Mouse (Mus musculus) c-Kit-negative CD71-positive TER-119-positive erythroid progenitor cells, embryonic 14.5 days (primary cell): ENCODE data around the gene Fam136a.
A peak's percentile ranks its signal among the peaks of the same experiment; 100 is the strongest.
"Not testable (repeated sequence)": the region's sequence is repeated elsewhere in the genome, so short reads cannot be mapped to it uniquely, and the experiment has no call there.

Experiments used
- DNase-seq: peaks from one replicate; pipeline ENCODE4 v3.0.0-alpha.2; 2013; ENCODE audit warnings: low read depth, low spot score

Gene Fam136a

DNA sequence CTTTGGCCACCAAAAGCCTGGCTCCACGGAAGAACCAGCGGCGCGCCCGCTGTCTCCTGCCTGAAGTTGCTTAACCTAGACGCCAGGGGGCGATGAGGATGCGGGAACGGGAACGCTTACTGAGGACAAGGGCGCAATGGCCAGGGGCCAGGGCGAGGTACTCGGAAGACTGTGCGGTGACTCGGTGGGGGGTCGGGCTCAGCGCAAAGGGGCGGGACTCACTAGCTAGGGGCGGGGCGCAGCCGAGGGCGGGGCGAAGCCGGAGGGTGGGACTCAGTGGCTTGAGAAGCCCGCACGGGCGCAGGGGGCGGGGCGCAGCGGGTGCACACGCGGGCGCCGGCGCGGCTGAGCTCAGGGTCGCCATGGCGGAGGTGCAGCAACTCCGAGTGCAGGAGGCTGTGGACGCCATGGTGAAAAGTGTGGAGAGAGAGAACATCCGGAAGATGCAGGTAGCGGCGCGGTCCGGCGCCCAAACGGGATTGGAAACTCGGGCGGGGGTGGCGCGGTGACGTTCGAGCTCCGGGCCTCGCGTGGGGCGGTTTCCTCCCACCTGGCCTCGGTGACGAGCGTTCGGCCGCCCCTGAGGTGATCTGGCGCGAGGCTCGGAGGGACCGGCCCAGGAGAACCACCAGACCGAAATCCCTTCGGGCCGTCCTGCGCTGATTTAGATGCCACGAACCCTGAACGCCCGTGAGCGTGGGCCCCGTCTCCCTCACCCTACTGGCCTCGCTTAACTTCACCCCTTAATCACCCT lies at the start of gene Fam136a:
Fam136a (plus strand) TSS at position 276 of the 754 bp plus-strand sequence.
- DNase-seq = peak; percentile 90

DNA sequence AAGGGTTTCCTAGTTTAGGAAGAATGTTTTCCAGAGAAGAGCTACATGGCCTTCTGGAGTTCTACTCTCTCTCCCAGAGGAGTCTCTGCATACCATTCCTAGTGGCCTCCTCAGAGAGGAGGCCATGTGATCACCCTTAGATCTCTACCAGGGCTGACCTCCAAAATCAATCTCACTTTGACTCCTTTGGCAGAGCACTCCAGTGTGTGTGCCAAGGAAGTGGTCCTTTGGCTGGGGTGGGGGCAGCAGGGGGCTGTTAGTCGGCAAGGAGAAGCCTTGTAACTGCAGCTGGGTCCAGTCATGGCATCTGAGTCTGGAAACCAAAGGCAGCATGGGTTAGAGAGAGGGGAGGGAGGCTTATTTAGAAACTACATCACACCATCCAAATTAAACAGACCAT lies 48.4 kb upstream of the Fam136a start:
- no peak for DNase-seq

DNA sequence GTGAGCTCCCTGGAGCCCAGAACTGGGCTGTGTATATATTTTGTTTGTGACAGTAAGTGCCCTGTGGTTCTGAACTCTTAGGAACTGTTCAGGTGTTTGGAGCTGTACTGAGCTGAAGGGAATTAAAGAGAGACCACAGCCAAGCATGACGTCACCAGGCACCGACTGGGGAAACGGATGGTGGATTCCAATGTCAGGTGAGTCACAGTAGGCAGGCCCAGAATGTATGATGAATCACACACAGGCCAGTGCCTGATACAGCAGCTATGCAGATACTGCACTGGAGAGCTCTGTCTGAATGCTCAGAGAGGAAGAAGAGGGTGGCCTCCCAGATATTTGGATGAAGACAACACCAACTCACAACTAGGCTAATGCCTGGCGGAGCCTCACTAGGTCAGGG lies 46.6 kb upstream of the Fam136a start:
- DNase-seq = no peak

DNA sequence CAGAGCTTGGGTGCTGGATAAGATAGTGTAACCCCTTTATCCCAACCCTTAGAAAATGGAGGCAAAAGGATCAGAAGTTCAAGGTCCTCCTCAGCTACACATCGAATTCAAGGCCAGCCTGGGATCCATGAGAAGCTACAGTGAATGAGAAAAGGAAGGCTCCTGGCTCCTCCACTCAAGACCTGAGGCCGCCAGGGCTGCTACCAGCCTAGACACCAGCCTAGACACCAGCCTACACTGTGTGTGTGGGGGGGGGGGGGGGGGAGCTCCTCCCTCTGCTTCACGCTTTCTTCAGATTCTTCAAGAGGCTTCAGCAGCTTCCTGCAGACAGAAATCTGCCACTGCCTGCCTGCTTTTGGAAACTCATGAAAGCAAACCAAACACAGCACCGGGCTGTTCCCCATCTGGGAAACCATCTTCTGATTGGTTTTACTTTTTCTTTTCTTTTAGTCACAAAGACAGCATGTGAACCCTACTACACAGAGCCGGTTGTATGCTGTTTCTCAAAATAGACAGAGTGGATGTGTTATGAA lies 43.3 kb upstream of the Fam136a start:
- no peak for DNase-seq

DNA sequence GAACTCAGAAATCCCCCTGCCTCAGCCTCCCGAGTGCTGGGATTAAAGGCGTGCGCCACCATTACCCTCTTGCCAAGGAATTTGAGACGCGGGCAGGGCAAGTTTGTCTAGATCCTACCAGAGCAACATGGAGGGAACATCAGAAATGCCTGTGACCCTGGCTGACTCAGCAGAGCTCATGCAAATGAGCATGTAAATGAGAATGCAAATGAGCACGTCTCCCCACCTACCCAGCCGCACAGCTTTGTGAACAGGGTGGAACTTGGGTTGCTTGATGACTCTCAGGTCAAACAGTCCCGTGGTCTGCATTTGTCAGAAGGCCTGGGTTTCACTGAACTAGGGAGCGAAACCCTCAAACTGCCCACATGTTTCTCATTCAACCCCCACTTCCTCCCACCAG lies 42.5 kb upstream of the Fam136a start:
- DNase-seq = no peak

DNA sequence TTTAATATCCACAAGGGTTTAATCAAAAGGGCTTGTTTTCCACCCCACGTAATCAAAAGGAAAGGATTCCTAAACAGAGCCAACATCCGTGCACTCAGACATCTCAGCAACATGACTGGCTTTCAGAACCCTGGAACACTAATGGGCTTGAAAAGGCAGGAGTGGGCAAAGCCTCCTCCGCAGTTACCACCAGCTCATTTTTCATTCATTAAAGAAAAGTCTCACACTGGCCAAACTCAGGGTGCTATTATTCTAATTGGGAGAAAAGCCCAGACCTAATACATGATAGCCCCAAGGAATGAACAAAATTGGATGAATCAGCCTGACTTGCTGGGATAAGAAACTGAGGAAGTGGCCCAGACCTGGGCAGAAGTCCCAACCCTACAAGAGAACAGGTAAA lies 41.0 kb upstream of the Fam136a start:
- no peak for DNase-seq

DNA sequence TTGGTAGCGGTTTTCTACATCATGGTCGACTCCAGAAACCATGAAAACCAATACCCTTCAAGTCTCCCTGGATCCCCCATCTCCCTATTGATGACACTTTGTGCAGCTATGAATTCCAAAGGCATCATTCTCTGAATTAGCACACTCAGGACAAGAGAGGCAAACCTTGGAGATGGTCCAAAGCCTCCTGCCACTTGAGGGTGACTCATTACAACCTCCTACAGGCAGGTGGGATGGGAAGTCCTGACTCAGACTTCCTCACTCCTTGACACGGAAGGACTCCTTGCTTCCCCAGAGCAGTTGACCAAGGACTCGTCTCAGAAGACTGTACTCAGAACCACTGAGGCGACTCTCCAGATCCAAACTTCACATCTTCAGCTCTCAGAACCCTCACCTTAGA lies 39.8 kb upstream of the Fam136a start:
- DNase-seq = no peak

DNA sequence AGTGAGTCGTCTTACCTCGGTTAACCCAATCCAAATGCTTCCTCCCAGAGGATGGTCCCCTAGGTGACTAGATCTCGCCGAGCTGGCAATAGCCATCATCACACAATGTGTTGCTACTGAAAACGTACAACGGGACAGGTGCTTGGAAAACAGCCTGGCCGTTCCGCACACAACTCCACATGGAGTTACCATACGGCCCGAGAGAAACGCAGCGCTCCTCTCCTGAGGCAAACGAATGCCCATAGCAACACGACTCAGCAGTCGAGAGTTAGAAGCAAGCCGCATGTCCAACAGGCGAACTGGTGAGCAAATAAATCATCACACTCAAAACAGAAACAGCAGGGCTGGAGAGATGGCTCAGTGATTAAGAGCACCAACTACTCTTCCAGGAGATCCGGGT lies 38.6 kb upstream of the Fam136a start:
- no peak for DNase-seq

DNA sequence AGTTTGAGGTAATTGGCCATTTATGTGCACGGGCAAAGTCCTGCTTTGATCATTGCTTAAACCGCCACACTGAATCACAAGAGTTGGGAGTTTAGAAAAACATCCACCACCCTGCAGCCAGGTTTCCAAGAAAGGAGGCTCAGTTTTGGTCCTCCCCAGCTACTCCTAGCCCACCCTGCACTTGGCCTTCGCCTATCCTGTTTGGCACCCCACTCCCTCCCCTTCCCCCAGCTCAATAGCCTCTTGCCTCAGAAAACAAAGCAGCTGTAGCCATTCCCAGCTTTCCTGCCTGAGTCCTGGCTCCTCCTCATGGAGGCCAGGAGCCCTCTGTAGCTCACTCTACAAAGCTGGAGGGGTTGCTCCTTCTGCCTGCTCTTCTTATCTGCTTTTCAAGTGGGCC lies 37.1 kb upstream of the Fam136a start:
- no peak for DNase-seq

DNA sequence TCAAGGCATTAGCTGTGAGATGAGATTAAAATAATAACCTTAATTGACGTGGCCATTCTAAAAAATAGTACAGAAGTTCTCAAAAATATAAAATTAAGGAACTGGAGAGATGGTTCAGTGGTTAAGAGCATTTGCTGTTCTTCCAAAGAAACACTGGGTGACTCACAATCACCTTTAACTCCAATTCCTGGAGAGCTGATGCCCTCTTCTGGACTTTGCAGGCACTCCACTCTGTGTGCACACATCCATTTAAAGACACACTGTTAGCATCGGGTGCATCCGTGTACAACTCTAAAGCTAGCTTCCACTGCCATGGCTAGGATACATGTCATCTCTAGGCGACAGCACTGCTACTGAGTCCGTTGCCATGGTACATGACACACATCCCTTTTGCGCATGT lies 35.5 kb upstream of the Fam136a start:
- DNase-seq = no peak

DNA sequence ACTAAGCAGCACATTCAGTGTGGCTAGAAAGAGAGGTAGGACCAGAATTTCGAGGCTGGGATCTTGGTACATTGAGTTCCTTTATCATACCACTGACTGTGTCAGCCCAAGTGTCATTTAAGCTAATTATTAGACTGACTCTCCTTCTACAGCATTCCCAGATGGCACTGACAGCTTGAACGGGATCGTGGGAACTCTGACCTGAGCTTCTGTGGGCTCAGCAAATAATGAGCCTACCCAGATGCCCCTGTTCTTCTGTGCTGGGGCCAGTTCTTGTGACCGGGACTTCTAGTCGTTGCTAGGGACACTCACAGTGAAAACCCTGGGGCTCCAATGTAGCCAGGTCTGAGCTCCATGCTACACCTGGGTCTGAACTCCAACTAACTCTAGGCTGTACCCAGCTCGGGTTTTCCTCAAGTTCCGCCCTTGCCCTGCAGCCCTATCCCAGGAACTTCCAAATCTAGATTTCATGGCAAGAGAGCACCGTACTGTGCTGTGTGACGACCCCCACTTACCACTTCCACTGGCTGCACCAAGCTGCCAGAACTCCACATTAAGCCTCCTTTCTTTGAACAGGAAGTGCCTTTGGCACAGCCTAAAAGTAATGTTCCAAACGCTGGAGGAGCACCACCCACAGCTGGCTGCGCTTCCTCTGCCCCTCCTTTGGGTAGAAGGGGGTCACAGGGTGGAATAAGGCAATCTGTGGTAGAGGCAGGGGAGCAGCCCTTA lies 30.2 kb upstream of the Fam136a start:
- DNase-seq = no peak

DNA sequence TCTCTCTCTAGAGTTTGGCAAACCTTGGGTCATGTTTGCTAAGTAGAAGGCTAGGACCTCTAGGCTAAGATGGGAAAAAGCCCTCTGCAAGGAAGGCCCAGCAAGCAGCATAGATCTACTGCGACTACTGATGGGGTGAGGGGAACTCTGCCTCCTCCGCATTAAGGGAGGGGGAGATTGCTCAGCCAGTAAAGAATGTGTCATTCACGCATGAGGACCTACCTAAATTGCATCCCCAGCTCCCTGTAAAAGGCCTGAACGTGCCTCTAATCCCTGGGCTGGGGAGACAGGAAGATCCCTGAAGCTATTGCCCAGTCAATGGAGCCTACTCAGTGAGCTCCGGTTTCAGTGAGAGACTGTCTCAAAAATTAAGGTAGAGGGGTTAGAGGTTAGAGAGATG lies 29.6 kb upstream of the Fam136a start:
- no peak for DNase-seq

DNA sequence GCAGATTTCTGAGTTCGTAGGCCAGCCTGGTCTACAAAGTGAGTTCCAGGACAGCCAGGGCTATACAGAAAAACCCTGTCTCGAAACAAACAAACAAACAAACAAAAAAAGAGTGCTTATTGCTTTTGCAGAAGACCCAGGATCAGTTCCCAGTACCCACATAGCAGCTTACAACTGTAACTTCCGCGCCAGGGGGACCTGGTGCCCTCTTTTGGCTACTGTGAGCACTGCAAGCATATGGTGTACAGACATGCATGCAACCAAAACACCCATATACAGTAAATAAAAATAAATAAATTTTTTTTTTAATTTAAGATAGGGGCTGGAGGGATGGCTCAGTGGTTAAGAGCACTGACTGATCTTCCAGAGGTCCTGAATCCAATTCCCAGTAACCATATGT lies 29.1 kb upstream of the Fam136a start:
- DNase-seq = not testable (repeated sequence)

DNA sequence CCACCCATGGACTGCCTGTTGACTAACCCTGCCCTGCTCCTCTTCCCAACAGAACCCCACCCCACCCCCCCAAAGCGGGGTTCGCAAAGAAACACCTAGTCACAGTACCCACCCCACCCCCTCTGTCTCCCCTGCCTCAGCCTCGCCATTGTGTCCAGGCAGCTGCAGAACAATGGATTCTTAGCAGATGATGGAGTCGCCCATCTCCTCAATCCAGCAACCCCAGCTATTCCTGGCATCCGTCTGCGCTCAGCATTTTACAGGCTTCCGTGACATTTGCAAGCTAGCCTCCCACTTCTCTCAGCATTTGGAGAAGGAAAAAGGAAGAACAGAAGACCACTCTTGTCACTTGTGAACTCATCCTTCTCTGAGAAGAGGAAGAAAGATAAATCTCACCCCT lies 21.8 kb upstream of the Fam136a start:
- no peak for DNase-seq

DNA sequence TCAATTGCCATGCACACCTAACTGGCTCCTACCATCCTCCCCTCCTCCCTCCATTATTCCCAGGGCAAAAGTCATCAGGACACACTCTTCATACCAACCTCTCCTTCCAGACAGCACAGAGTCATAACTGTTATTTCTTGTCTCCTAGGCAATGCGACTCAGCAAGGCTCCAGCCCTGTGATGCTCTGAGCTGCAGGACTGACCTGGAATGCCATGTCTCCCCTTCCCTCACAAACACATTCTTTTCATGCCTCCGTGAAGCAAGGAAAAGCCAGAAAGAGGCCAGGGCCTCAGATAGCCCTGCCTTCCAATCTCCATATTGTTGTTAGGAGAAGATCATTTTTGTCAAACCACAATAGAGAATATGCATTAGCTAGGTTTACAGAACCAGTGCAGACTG lies 19.4 kb upstream of the Fam136a start:
- DNase-seq = no peak

DNA sequence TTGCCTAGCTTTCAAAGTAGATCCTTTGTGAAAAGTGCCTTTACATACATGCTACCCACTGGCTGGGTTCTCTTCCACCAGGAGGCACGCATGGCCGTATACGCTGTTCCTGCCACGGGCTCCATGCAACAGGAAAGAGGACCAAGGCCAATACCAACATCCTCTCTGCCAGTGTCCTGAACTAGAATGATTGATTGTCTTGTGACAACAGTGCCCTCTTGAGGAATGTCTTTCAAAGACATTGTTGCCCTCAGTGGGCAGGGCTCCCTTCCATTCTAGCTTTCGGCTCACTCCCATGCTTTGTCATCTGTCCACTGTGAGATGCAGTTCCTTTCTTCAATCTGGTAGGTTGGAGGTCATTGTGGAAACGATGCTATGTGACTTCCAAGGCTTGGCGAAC lies 16.2 kb upstream of the Fam136a start:
- DNase-seq = no peak

DNA sequence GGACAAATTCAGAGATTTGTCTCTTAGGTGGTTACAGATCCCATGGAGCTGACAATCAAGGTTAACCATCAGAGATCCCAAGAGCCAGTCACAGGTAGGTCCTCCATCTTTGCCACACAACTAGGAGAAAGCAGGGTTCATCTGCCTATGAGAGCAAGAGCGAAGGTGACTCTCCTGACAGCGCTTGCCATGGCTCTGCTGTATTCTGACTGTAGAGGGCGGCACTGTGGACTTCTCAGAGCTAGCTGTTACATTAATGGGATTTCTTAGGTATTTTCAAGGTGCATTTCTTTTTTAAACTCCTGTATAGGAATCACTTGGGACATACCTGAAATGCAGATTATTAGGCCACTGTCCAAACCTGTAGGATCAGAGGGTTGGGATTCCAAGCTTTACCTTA lies 10.5 kb upstream of the Fam136a start:
- no peak for DNase-seq

DNA sequence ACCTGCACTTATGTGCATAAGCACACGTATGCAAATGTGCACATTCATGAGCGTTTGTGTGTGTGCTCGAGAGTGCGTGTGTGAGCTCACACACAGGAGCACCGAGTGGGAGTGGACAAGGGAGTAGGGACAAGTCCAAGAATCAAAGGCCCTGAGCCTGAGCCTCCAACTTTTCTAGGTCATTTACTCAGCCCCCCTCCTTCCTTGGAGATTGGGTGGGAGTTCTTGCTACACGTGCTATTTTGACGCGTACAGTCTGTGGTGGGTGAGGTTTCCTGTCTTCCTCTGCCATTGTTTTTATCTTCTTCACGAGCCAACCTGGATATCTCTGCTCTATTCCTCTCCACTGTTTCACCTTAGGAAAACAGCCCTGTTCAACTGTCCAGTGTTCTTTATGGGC lies 8.5 kb upstream of the Fam136a start:
- DNase-seq = no peak

DNA sequence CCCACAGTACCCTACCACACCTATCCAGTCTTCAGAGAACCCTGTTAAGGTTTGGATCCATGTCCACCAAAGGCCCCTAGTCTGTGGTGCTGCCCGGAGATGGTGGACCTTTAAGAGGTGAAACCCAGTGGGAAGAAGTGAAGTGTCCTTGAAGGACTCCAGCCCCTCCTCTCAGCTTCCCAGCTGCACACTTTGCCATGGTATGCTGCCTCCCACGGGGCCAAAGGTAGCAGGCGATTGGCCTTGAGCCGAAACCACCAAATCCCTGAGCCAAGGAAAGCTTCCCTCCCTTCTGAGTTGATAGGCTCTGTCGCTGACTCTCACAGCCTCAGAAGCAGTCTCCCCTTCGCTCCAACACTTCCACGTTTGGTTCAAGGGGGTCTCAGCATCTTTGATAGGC lies 4.8 kb upstream of the Fam136a start:
- DNase-seq = no peak

DNA sequence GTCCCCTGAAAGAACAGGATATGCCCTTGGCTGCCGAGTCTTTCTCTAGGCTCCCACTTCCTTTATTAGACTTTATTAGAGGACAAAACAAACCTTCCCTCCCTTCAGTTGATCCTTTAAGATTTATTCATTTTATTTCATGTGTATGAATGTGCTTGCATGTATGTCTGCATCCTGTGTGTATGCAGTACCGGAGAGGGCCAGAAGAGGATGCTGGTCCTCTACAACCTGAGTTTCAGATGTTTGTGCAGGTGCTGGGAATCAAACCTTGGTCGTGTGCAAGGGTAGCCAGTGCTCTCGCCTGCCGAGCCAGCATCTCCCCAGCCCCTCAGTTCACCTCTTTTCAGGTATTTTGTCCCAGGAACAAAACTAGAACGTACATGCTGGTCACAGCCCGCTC lies 4.1 kb upstream of the Fam136a start:
- DNase-seq = no peak

DNA sequence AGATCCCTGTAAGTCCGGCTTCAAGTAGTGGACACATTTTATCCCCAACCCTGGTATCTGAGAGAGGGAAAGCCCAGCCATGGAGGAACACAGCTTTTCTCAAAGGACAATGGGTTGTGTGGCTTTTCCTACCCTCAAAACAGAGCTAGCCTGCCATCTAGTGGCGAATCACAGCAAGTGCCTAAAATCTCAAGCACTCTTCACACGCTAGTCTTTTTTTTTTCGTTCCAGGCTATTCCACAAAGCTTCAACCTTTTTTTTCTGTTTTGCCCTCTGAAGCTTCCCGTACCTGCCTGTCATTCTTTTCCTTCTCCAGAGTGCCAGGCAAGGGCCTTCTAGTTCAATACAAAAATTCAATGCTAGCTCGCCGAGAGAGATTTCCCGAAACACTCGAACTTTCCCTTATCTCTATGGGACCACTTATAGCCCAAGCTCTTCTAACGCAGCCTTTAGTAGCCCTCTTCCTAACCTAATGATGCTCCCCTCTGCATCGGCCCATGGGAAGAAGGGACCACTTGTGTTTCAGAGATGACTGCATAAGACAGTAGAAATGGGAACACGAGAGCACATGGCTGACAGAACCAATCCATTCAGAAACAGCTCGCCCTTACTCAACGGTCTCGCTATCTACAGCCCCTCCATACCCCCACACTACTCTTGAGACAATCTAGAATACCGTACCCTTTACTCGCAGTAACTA lies 854 bp upstream of the Fam136a start:
- peak; percentile 69 for DNase-seq

DNA sequence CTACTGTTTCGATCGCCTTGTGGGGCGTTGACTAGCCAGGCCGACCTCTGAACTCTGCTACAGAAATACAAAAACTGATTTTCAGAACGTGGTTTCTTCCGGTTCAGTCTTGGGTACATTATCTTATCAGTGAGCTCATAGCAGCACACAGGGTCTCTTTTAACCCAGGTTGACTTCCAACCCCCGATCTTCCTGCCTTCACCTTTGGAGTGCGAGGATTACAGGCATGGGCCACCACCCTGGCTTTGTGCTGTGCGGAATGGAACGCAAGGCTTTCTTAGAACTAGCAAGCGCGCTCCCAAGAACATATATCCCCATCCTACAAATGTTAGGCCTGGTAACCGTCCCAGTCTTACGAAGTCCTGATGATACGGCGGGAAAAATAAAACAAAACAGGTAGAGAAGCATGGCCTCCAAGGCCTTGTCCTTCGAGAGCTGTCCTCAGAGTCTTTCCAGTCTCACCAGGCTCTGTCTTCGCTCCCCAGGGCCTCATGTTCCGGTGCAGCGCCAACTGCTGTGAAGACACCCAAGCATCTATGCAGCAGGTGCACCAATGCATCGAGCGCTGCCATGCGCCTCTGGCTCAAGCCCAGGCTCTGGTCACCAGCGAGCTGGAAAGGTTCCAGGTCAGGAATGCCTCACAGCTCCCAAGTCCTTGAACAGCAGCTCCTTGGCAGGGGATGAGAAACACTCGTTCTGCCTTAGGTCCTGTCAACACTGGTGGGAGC lies 843 bp downstream of the Fam136a start:
- DNase-seq = no peak
